Mouse (Mus musculus): Measurements from ENCODE around the gene Acap2. TPM values are rescaled to one million over a fixed set of nuclear protein-coding genes. Genes with fewer than 3 reads are reported as not detected.

Gene Acap2
- total and polyA plus RNA-seq, 3 experiments, result 31.5 to 47.4 (median 36.9) TPM

GRCm38 (mm10) chr16:31189291-31189690 is 11.8 kb downstream of the Acap2 start:
- no peak for DNase-seq (ENCODE audit: extremely low read depth)
- Histone ChIP-seq H3K4me3 (replicated peaks in 1 of 3; ENCODE audit: low read depth in 2 of 3, low read length in 2 of 3, poor library complexity in 1 of 3) (no peak overlapping the region), H3K27me3 (replicated peaks) (no peaks in the 10 kb centered on the region), H3K36me3 (replicated peaks in 1 of 2; ENCODE audit: control insufficient read depth in 1 of 2, insufficient read depth in 1 of 2, low read length in 1 of 2) (peaks cover 0 to 20% of the 10 kb centered on the region in 2 experiments), H3K9me3 (replicated peaks; ENCODE audit: low read length) (no peaks in the 10 kb centered on the region), H3K27ac (ENCODE audit: insufficient read depth, low read depth) (no peak overlapping the region), H3K4me2 (ENCODE audit: insufficient read depth, low read depth, poor library complexity, severe bottlenecking) (no peak overlapping the region), H3K79me2 (replicated peaks; ENCODE audit: control insufficient read depth, extremely low read depth, insufficient read depth, poor library complexity, severe bottlenecking) (peaks cover 51% of the 10 kb centered on the region), H3K4me1 (ENCODE audit: control insufficient read depth in 1 of 2, insufficient read depth in 2 of 2) (peaks cover 28 to 81% of the 10 kb centered on the region in 2 experiments), H3K9ac (ENCODE audit: insufficient read depth, low read depth) (no peak overlapping the region)
- in situ Hi-C loops (cut with MboI; ENCODE audit: low pct_ligation_motif_present, low pct_unique_long_range_greater_than_20kb, low sequenced_read_pairs) (no loop called here), dilution Hi-C loops (cut with MboI; ENCODE audit: extremely low pct_ligation_motif_present, extremely low pct_unique_long_range_greater_than_20kb, low sequenced_read_pairs) (no loop called here)
- TF ChIP-seq MEF2A (IDR thresholded peaks at IDR 0.05; ENCODE audit: borderline replicate concordance, low read depth, low read length), result no peak
- TF ChIP-seq ZC3H11A (IDR thresholded peaks at IDR 0.05; ENCODE audit: low read depth, low read length), result no peak
- no peak for TF ChIP-seq UBTF (IDR thresholded peaks at IDR 0.05; ENCODE audit: low read depth, low read length)
- no peak for TF ChIP-seq EP300 (IDR thresholded peaks at IDR 0.05; ENCODE audit: low read length)
- no peak for TF ChIP-seq TCF12 (IDR thresholded peaks at IDR 0.05; ENCODE audit: low read depth, low read length)

- dilution Hi-C loops (cut with MboI; ENCODE audit: extremely low pct_ligation_motif_present, extremely low pct_unique_long_range_greater_than_20kb, low sequenced_read_pairs), result no loop called here
- Histone ChIP-seq H3K9me3 (replicated peaks; ENCODE audit: low read length) (no peaks in the 10 kb centered on the region), H3K4me3 (replicated peaks in 1 of 3; ENCODE audit: low read depth in 2 of 3, low read length in 2 of 3, poor library complexity in 1 of 3) (no peak overlapping the region), H3K36me3 (replicated peaks in 1 of 2; ENCODE audit: control insufficient read depth in 1 of 2, insufficient read depth in 1 of 2, low read length in 1 of 2) (peaks cover 0 to 18% of the 10 kb centered on the region in 2 experiments), H3K27ac (ENCODE audit: insufficient read depth, low read depth) (no peak overlapping the region), H3K4me2 (ENCODE audit: insufficient read depth, low read depth, poor library complexity, severe bottlenecking) (no peak overlapping the region), H3K9ac (ENCODE audit: insufficient read depth, low read depth) (no peak overlapping the region), H3K79me2 (replicated peaks; ENCODE audit: control insufficient read depth, extremely low read depth, insufficient read depth, poor library complexity, severe bottlenecking) (peaks cover 51% of the 10 kb centered on the region), H3K4me1 (ENCODE audit: control insufficient read depth in 1 of 2, insufficient read depth in 2 of 2) (peaks cover 28 to 86% of the 10 kb centered on the region in 2 experiments), H3K27me3 (replicated peaks) (no peaks in the 10 kb centered on the region)
- DNase-seq (ENCODE audit: extremely low read depth), result peak; percentile 25
- no peak for TF ChIP-seq USF2 (conservative IDR thresholded peaks at IDR 0.05; ENCODE audit: low read depth, low read length)
- TF ChIP-seq ZNF384 (IDR thresholded peaks at IDR 0.05; ENCODE audit: low read depth, low read length), result no peak
- 0 out of 2 replicates have a peak, but pooled peaks have one; percentile 12 for TF ChIP-seq JUND (conservative IDR thresholded peaks at IDR 0.05; ENCODE audit: low read depth, low read length)
- no peak for TF ChIP-seq MAX (IDR thresholded peaks at IDR 0.05; ENCODE audit: low read length)
- no peak for TF ChIP-seq ZMIZ1 (IDR thresholded peaks at IDR 0.05; ENCODE audit: low read depth, low read length)
- peak; percentile 44; the same call in 1 of the 2 replicates for TF ChIP-seq MAFK (IDR thresholded peaks at IDR 0.05; ENCODE audit: insufficient replicate concordance, low read length)
- TF ChIP-seq TCF12 (IDR thresholded peaks at IDR 0.05; ENCODE audit: low read depth, low read length), result no peak
- TF ChIP-seq TBP (conservative IDR thresholded peaks at IDR 0.05; ENCODE audit: low read depth, low read length), result no peak
- TF ChIP-seq MEF2A (IDR thresholded peaks at IDR 0.05; ENCODE audit: borderline replicate concordance, low read depth, low read length), result peak; percentile 41; the same call in 1 of the 2 replicates
- in situ Hi-C loops (cut with MboI; ENCODE audit: low pct_ligation_motif_present, low pct_unique_long_range_greater_than_20kb, low sequenced_read_pairs), result no loop called here
These were observed 12.2 kb downstream of the Acap2 start for GRCm38 (mm10) chr16:31188799-31189198.

- TF ChIP-seq ZMIZ1 (IDR thresholded peaks at IDR 0.05; ENCODE audit: low read depth, low read length) (no peak), TCF12 (IDR thresholded peaks at IDR 0.05; ENCODE audit: low read depth, low read length) (no peak), ZC3H11A (IDR thresholded peaks at IDR 0.05; ENCODE audit: low read depth, low read length) (no peak), JUND (conservative IDR thresholded peaks at IDR 0.05; ENCODE audit: low read depth, low read length) (no peak), MAFK (IDR thresholded peaks at IDR 0.05; ENCODE audit: insufficient replicate concordance, low read length) (no peak), TBP (conservative IDR thresholded peaks at IDR 0.05; ENCODE audit: low read depth, low read length) (no peak)
- no peak overlapping the region for H3K4me3 ChIP-seq (replicated peaks in 1 of 3; ENCODE audit: low read depth in 2 of 3, low read length in 2 of 3, poor library complexity in 1 of 3)
- no peaks in the 10 kb centered on the region for H3K9me3 ChIP-seq (replicated peaks; ENCODE audit: low read length)
- H3K9ac ChIP-seq (ENCODE audit: insufficient read depth, low read depth), result no peak overlapping the region
- in situ Hi-C loops (cut with MboI; ENCODE audit: low pct_ligation_motif_present, low pct_unique_long_range_greater_than_20kb, low sequenced_read_pairs), result no loop called here
- H3K27me3 ChIP-seq (replicated peaks), result no peaks in the 10 kb centered on the region
- H3K4me2 ChIP-seq (ENCODE audit: insufficient read depth, low read depth, poor library complexity, severe bottlenecking), result no peak overlapping the region; the same call in 1 of the 2 replicates
- dilution Hi-C loops (cut with MboI; ENCODE audit: extremely low pct_ligation_motif_present, extremely low pct_unique_long_range_greater_than_20kb, low sequenced_read_pairs), result no loop called here
- H3K4me1 ChIP-seq (ENCODE audit: control insufficient read depth in 1 of 2, insufficient read depth in 2 of 2), result peaks cover 27 to 88% of the 10 kb centered on the region in 2 experiments
- no peak overlapping the region for H3K27ac ChIP-seq (ENCODE audit: insufficient read depth, low read depth)
- DNase-seq (ENCODE audit: extremely low read depth), result no peak
- H3K79me2 ChIP-seq (replicated peaks; ENCODE audit: control insufficient read depth, extremely low read depth, insufficient read depth, poor library complexity, severe bottlenecking), result peaks cover 51% of the 10 kb centered on the region
- H3K36me3 ChIP-seq (replicated peaks in 1 of 2; ENCODE audit: control insufficient read depth in 1 of 2, insufficient read depth in 1 of 2, low read length in 1 of 2), result peaks cover 0 to 19% of the 10 kb centered on the region in 2 experiments
These were observed 12.8 kb downstream of the Acap2 start for GRCm38 (mm10) chr16:31188270-31188669.

All from CH12.LX (cell line).